Mouse (Mus musculus) intestine, embryonic 15.5 days (tissue): ENCODE measurements around the gene Plekhg4. TPM values are rescaled to one million over a fixed set of nuclear protein-coding genes. Genes with fewer than 3 reads are reported as not detected.

Experiments
- ATAC-seq: fragments of 200-750 bp; cut with Nextera tagmentation; 2 replicates; pipeline ENCODE4 v1.8.0; 2017; ENCODE audit warnings: moderate TSS enrichment, moderate library complexity
- H3K27ac ChIP-seq: fragments of 300-500 bp; sonication (generic); 2 replicates; pipeline ENCODE4 v1.5.1; 2015; ENCODE audit warnings: mild to moderate bottlenecking, inconsistent platforms
- H3K27me3 ChIP-seq: fragments of 300-500 bp; sonication (generic); replicated peaks from 2 replicates; pipeline ENCODE4 v1.6.1; 2015; ENCODE audit warnings: inconsistent platforms
- H3K36me3 ChIP-seq: fragments of 300-500 bp; sonication (generic); 2 replicates; pipeline ENCODE4 v1.6.1; 2015; ENCODE audit warnings: inconsistent platforms
- H3K4me1 ChIP-seq: fragments of 300-500 bp; sonication (generic); replicated peaks from 2 replicates; pipeline ENCODE4 v1.6.1; 2015; ENCODE audit warnings: inconsistent platforms
- H3K4me2 ChIP-seq: fragments of 300-500 bp; sonication (generic); replicated peaks from 2 replicates; pipeline ENCODE4 v1.6.1; 2015; ENCODE audit warnings: mild to moderate bottlenecking, inconsistent platforms
- H3K4me3 ChIP-seq: fragments of 300-500 bp; sonication (generic); replicated peaks from 2 replicates; pipeline ENCODE4 v1.5.1; 2015; ENCODE audit warnings: inconsistent platforms
- H3K9ac ChIP-seq: fragments of 300-500 bp; sonication (generic); 2 replicates; pipeline ENCODE4 v1.6.1; 2015; ENCODE audit warnings: inconsistent platforms
- H3K9me3 ChIP-seq: fragments of 300-500 bp; sonication (generic); 2 replicates; pipeline ENCODE4 v1.6.1; 2016; ENCODE audit warnings: inconsistent platforms
- WGBS: fragments of 180-500 bp; shearing (Covaris S2); methylation state at CpG from one replicate; pipeline ENCODE4 v1.1.7; 2015; 5-methylcytosine and 5-hydroxymethylcytosine counted together
- polyA plus RNA-seq: library from polyadenylated mRNA; unstranded; fragments of >200 nt; fragmentation: Nextera tagmentation; extraction: Ambion mirVana; gene quantifications from 2 replicates; pipeline ENCODE4 v1.2.1, GENCODE M21; 2015

The Plekhg4 gene
- polyA plus RNA-seq, 1 experiment from 2014 or later = 0.10 TPM

DNA sequence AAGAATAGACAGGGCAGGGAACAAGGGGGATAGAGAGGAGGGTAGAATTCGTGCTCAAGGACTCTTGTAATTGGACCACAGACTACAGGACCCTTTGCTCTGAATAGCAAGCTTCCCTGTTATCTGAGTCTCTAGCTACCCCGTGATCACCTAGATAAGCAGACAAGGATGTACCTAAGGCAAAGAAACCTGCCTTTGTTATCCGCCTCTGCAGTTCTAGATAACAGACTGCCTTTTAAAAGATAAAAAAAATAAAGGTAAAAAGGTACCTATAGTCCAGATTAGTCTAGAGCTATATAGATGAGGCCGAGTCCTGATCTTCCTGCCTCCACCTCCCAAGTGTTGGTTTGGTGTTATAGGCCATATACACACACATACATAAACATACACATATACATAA lies 30.3 kb upstream of the Plekhg4 start:
- Histone ChIP-seq H3K27ac (no peak overlapping the region), H3K4me2 (no peak overlapping the region), H3K27me3 (no peaks in the 10 kb centered on the region), H3K36me3 (no peaks in the 10 kb centered on the region), H3K4me1 (peaks cover 50% of the 10 kb centered on the region), H3K9ac (no peak overlapping the region), H3K9me3 (no peaks in the 10 kb centered on the region), H3K4me3 (no peak overlapping the region)
- no peak for ATAC-seq
- 58% methylated on average over 4 of the region's 4 CpGs for WGBS

DNA sequence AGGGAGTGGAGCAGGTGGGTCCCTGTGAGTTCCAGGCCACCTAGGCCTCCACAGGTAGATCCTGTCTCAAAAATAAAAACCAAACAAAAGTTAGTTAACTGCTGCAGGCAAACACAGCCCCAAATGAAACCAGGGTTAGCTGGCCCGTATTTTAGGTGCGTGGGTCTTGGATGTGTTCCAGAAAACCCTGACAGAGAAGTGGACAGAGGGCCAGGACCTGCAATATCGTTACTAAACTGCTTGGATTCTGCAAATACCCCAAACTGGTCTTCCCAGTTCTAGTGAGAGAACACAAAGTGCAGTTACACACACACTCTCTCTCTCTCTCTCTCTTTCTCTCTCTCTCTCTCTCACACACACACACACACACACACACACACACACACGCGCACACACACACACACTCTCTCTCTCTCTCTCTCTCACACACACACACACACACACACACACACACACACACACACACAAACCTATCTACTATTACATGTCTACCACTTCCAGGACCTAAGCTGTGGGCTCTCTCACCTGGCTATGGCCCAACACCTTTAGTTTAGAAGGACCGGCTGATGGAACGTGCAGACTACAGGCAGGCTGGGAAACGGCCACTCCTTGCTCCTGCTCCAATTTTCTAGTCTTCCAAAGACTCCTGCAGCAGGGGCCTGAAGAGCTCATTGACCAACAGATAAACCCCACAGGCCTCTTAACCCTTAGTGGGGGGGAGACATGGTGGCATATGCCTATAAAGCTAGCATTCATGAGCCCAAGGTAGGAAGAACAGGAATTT lies 29.1 kb upstream of the Plekhg4 start:
- no peak overlapping the region; the same call in 1 of the 2 replicates for H3K27ac ChIP-seq
- no peaks in the 10 kb centered on the region for H3K9me3 ChIP-seq
- ATAC-seq = no peak
- H3K27me3 ChIP-seq = 0 out of 2 replicates have a peak, but pooled peaks cover 6% of the 10 kb centered on the region
- peaks cover 50% of the 10 kb centered on the region for H3K4me1 ChIP-seq
- H3K4me3 ChIP-seq = no peak overlapping the region
- 47% methylated on average over 8 of the region's 8 CpGs for WGBS
- H3K9ac ChIP-seq = no peak overlapping the region
- H3K36me3 ChIP-seq = no peaks in the 10 kb centered on the region
- H3K4me2 ChIP-seq = no peak overlapping the region

DNA sequence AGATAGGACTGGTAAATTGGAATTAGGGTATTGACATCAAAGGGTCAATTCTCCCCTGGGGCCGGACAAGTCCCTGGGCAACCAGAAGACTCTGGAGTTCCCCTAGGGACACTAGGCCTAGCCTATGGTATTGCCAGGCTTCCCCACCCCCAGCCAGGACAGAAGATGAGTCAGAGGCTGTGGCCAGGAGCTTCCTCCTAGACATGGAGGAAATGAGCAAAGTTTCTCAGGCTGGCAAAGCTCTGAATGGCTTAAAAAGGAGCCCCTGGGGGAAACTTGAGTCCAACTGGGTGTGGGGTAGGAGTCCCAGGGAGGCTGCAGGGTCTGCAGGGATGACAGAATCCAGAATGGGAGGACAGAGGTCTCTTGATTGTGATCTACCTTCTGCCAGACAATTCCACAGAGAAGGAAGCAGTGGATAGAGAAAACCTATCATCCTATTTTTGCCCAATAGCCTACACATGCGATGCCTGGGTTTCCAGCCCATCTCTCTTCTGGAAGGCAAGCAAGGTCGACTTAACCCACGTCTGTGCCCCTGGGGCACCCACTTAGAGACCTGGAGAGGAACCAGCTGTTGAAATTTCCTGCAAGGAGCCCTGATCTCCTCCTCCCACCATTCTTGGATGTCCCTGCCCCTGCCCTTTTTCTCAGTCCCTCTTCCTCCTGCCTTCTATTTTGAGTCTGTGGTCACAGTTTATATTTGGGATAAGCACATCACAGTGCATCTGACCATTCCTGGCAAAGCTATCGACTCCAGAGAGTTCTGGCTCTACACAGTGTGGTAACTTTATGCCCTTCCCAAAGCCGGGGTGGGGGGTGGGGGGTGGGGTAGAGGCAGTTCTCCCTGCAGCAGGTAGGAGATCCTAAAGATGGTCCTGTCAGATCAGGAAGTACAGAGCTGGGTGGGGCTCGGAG lies 27.8 kb upstream of the Plekhg4 start:
- no peaks in the 10 kb centered on the region for H3K9me3 ChIP-seq
- H3K4me2 ChIP-seq = peak overlapping the region; percentile 98
- no peak overlapping the region for H3K4me3 ChIP-seq
- no peak for ATAC-seq
- H3K36me3 ChIP-seq = no peaks in the 10 kb centered on the region
- peak overlapping the region; percentile 40; the same call in 1 of the 2 replicates for H3K27ac ChIP-seq
- 44% methylated on average over 7 of the region's 7 CpGs for WGBS
- H3K4me1 ChIP-seq = peaks cover 53% of the 10 kb centered on the region
- H3K27me3 ChIP-seq = peaks cover 9% of the 10 kb centered on the region; the same call in 1 of the 2 replicates
- H3K9ac ChIP-seq = 0 out of 2 replicates have a peak overlapping the region, but pooled peaks have one; percentile 8

- 1% methylated on average over 34 of the region's 34 CpGs for whole genome bisulfite sequencing
- ATAC-seq = peak; percentile 65
- peaks cover 40% of the 10 kb centered on the region for H3K4me1 ChIP-seq
Observed at GRCm38 (mm10) chr8:105346611-105347427, 26.3 kb upstream of the Plekhg4 start.

GRCm38 (mm10) chr8:105347428-105348221 lies 25.4 kb upstream of the Plekhg4 start, which contains the start of gene Fhod1:
Gene Fhod1, minus strand, starts transcription at chr8:105347953.
- Histone ChIP-seq H3K4me2 (peak within 1 kb of the TSS; percentile 98), H3K9ac (peak within 1 kb of the TSS; percentile 66), H3K9me3 (no peaks in the 10 kb centered on the region), H3K4me1 (peaks cover 40% of the 10 kb centered on the region), H3K4me3 (peak within 1 kb of the TSS; percentile 74), H3K36me3 (no peaks in the 10 kb centered on the region), H3K27ac (peak within 1 kb of the TSS; percentile 92), H3K27me3 (peaks cover 10% of the 10 kb centered on the region; the same call in 1 of the 2 replicates)
- WGBS = under 1% methylated on average over 53 of the region's 53 CpGs
- ATAC-seq = peak; percentile 92

More at GRCm38 (mm10) chr8:105346611-105347427, 26.3 kb upstream of the Plekhg4 start:
- Histone ChIP-seq H3K27ac (peak overlapping the region; percentile 92), H3K36me3 (no peaks in the 10 kb centered on the region), H3K9ac (peak overlapping the region; percentile 66), H3K4me3 (peak overlapping the region; percentile 74), H3K4me2 (peak overlapping the region; percentile 98), H3K9me3 (no peaks in the 10 kb centered on the region), H3K27me3 (peaks cover 10% of the 10 kb centered on the region; the same call in 1 of the 2 replicates)

- Histone ChIP-seq H3K4me3 (peak within 1 kb of the TSS; percentile 74), H3K9me3 (no peaks in the 10 kb centered on the region), H3K4me2 (peak within 1 kb of the TSS; percentile 98), H3K27me3 (peaks cover 10% of the 10 kb centered on the region; the same call in 1 of the 2 replicates), H3K4me1 (peaks cover 40% of the 10 kb centered on the region), H3K36me3 (no peaks in the 10 kb centered on the region), H3K27ac (peak within 1 kb of the TSS; percentile 92), H3K9ac (peak within 1 kb of the TSS; percentile 66)
- under 1% methylated on average over 34 of the region's 34 CpGs for WGBS
- peak; percentile 11; the same call in 1 of the 2 replicates for ATAC-seq
Observed at GRCm38 (mm10) chr8:105348450-105349095, 24.5 kb upstream of the Plekhg4 start, which contains the start of gene Slc9a5. Gene Slc9a5, plus strand, starts transcription at chr8:105348843.

GRCm38 (mm10) chr8:105349096-105349771 lies 23.8 kb upstream of the Plekhg4 start:
- H3K4me1 ChIP-seq = peaks cover 39% of the 10 kb centered on the region
- peak overlapping the region; percentile 74 for H3K4me3 ChIP-seq
- no peak for ATAC-seq
- peak overlapping the region; percentile 98 for H3K4me2 ChIP-seq
- H3K9ac ChIP-seq = peak overlapping the region; percentile 59
- H3K27ac ChIP-seq = no peak overlapping the region
- H3K9me3 ChIP-seq = no peaks in the 10 kb centered on the region
- H3K27me3 ChIP-seq = peaks cover 10% of the 10 kb centered on the region; the same call in 1 of the 2 replicates
- H3K36me3 ChIP-seq = no peaks in the 10 kb centered on the region
- WGBS = under 1% methylated on average over 47 of the region's 48 CpGs

- Histone ChIP-seq H3K4me1 (peaks cover 33% of the 10 kb centered on the region), H3K4me3 (no peak overlapping the region), H3K9ac (no peak overlapping the region), H3K27me3 (peaks cover 10% of the 10 kb centered on the region; the same call in 1 of the 2 replicates), H3K4me2 (peak overlapping the region; percentile 98), H3K9me3 (no peaks in the 10 kb centered on the region), H3K27ac (no peak overlapping the region), H3K36me3 (no peaks in the 10 kb centered on the region)
- WGBS = 47% methylated on average over 7 of the region's 7 CpGs
- no peak for ATAC-seq
Observed at GRCm38 (mm10) chr8:105350186-105350585, 22.9 kb upstream of the Plekhg4 start.

GRCm38 (mm10) chr8:105353583-105354135 lies 19.4 kb upstream of the Plekhg4 start:
- peaks cover 17% of the 10 kb centered on the region for H3K4me1 ChIP-seq
- whole genome bisulfite sequencing = 85% methylated on average over 8 of the region's 8 CpGs
- ATAC-seq = no peak
- H3K4me3 ChIP-seq = no peak overlapping the region
- H3K9ac ChIP-seq = no peak overlapping the region
- H3K27me3 ChIP-seq = peaks cover 8% of the 10 kb centered on the region; the same call in 1 of the 2 replicates
- no peak overlapping the region for H3K4me2 ChIP-seq
- H3K36me3 ChIP-seq = no peaks in the 10 kb centered on the region
- H3K9me3 ChIP-seq = no peaks in the 10 kb centered on the region
- no peak overlapping the region for H3K27ac ChIP-seq

- Histone ChIP-seq H3K9ac (no peak overlapping the region), H3K27ac (no peak overlapping the region), H3K4me2 (no peak overlapping the region), H3K36me3 (no peaks in the 10 kb centered on the region), H3K4me1 (peaks cover 12% of the 10 kb centered on the region), H3K27me3 (peaks cover 5% of the 10 kb centered on the region; the same call in 1 of the 2 replicates), H3K4me3 (no peak overlapping the region), H3K9me3 (no peaks in the 10 kb centered on the region)
- ATAC-seq = peak; percentile 57
- WGBS = 81% methylated on average over 4 of the region's 4 CpGs
Observed at GRCm38 (mm10) chr8:105354549-105354948, 18.5 kb upstream of the Plekhg4 start.
